Mouse (Mus musculus) kidney, embryonic 16.5 days (tissue): Measurements from ENCODE around the gene Psen2. TPM values are rescaled to one million over a fixed set of nuclear protein-coding genes. Genes with fewer than 3 reads are reported as not detected.

Source experiments
- ATAC-seq: fragments of 200-750 bp; cut with Nextera tagmentation; 2 replicates; pipeline ENCODE4 v1.8.0; 2017; ENCODE audit warnings: moderate TSS enrichment; ENCODE audit not compliant: low FRiP score, low TSS enrichment
- H3K27ac ChIP-seq: fragments of 300-500 bp; sonication (generic); 2 replicates; pipeline ENCODE4 v1.5.1; 2014; ENCODE audit warnings: low read length
- H3K27me3 ChIP-seq: fragments of 300-500 bp; sonication (generic); 2 replicates; pipeline ENCODE4 v1.6.1; 2014; ENCODE audit warnings: low read length, control low read depth, mixed read lengths; ENCODE audit not compliant: insufficient read depth
- H3K36me3 ChIP-seq: fragments of 300-500 bp; sonication (generic); 2 replicates; pipeline ENCODE4 v1.6.1; 2014; ENCODE audit warnings: low read length, control low read depth, mixed read lengths; ENCODE audit not compliant: insufficient read depth
- H3K4me1 ChIP-seq: fragments of 300-500 bp; sonication (generic); 2 replicates; pipeline ENCODE4 v1.6.1; 2014; ENCODE audit warnings: low read length, control low read depth, mixed read lengths; ENCODE audit not compliant: insufficient read depth
- H3K4me2 ChIP-seq: fragments of 300-500 bp; sonication (generic); replicated peaks from 2 replicates; pipeline ENCODE4 v1.6.1; 2014; ENCODE audit warnings: low read depth, low read length
- H3K4me3 ChIP-seq: fragments of 300-500 bp; sonication (generic); 2 replicates; pipeline ENCODE4 v1.5.1; 2014; ENCODE audit warnings: mild to moderate bottlenecking, low read length
- H3K9ac ChIP-seq: fragments of 300-500 bp; sonication (generic); replicated peaks from 2 replicates; pipeline ENCODE4 v1.6.1; 2014; ENCODE audit warnings: low read length
- H3K9me3 ChIP-seq: fragments of 300-500 bp; sonication (generic); 2 replicates; pipeline ENCODE4 v1.6.1; 2016; ENCODE audit warnings: low read length, control low read depth
- WGBS: fragments of 180-500 bp; shearing (Covaris S2); extraction: QIAGEN DNeasy Blood & Tissue Kit; methylation state at CpG from one replicate; pipeline ENCODE4 v1.1.7; 2014; 5-methylcytosine and 5-hydroxymethylcytosine counted together
- polyA plus RNA-seq: library from polyadenylated mRNA; unstranded; fragments of >200 nt; fragmentation: Nextera tagmentation; extraction: Ambion mirVana; gene quantifications from 2 replicates; pipeline ENCODE4 v1.2.1, GENCODE M21; 2015

Psen2 gene
- polyA plus RNA-seq, 1 experiment from 2014 or later: 24.5 TPM

- WGBS: 76% methylated on average over 7 of the region's 7 CpGs
- peaks cover 14% of the 10 kb centered on the region; the same call in 1 of the 2 replicates for H3K4me1 ChIP-seq
- no peak for ATAC-seq
Observed at GRCm38 (mm10) chr1:180229906-180230305, 33.3 kb downstream of the Psen2 start.

GRCm38 (mm10) chr1:180228854-180229253, 34.4 kb downstream of the Psen2 start:
- H3K9me3 ChIP-seq: no peaks in the 10 kb centered on the region; the same call in 1 of the 2 replicates
- 84% methylated on average over 12 of the region's 12 CpGs for WGBS
- ATAC-seq: no peak

More at GRCm38 (mm10) chr1:180229906-180230305, 33.3 kb downstream of the Psen2 start:
- Histone ChIP-seq H3K9ac (no peak overlapping the region), H3K4me2 (no peak overlapping the region), H3K4me3 (no peak overlapping the region), H3K9me3 (no peaks in the 10 kb centered on the region; the same call in 1 of the 2 replicates), H3K27ac (no peak overlapping the region), H3K27me3 (no peaks in the 10 kb centered on the region), H3K36me3 (no peaks in the 10 kb centered on the region)

GRCm38 (mm10) chr1:180226766-180227165, 36.5 kb downstream of the Psen2 start:
- H3K4me3 ChIP-seq: peak overlapping the region; percentile 48; the same call in 1 of the 2 replicates
- H3K9me3 ChIP-seq: no peaks in the 10 kb centered on the region; the same call in 1 of the 2 replicates
- no peaks in the 10 kb centered on the region for H3K27me3 ChIP-seq
- ATAC-seq: no peak
- peak overlapping the region; percentile 66 for H3K27ac ChIP-seq
- H3K9ac ChIP-seq: no peak overlapping the region
- H3K36me3 ChIP-seq: no peaks in the 10 kb centered on the region
- WGBS: 75% methylated on average over 3 of the region's 3 CpGs
- H3K4me1 ChIP-seq: peaks cover 12% of the 10 kb centered on the region; the same call in 1 of the 2 replicates
- H3K4me2 ChIP-seq: peak overlapping the region; percentile 67

More at GRCm38 (mm10) chr1:180228854-180229253, 34.4 kb downstream of the Psen2 start:
- no peak overlapping the region for H3K9ac ChIP-seq
- H3K36me3 ChIP-seq: no peaks in the 10 kb centered on the region
- H3K27me3 ChIP-seq: no peaks in the 10 kb centered on the region
- H3K27ac ChIP-seq: no peak overlapping the region
- H3K4me2 ChIP-seq: no peak overlapping the region
- no peak overlapping the region for H3K4me3 ChIP-seq
- H3K4me1 ChIP-seq: peaks cover 14% of the 10 kb centered on the region; the same call in 1 of the 2 replicates

GRCm38 (mm10) chr1:180226221-180226713, 37.0 kb downstream of the Psen2 start:
- Histone ChIP-seq H3K9ac (peak overlapping the region; percentile 62), H3K9me3 (no peaks in the 10 kb centered on the region; the same call in 1 of the 2 replicates), H3K4me3 (peak overlapping the region; percentile 48), H3K4me2 (peak overlapping the region; percentile 67), H3K4me1 (peaks cover 12% of the 10 kb centered on the region; the same call in 1 of the 2 replicates), H3K36me3 (no peaks in the 10 kb centered on the region), H3K27ac (peak overlapping the region; percentile 66), H3K27me3 (no peaks in the 10 kb centered on the region)
- WGBS: 8% methylated on average over 12 of the region's 12 CpGs
- peak; percentile 68 for ATAC-seq

GRCm38 (mm10) chr1:180225500-180226220, 37.6 kb downstream of the Psen2 start:
- H3K9ac ChIP-seq: peak overlapping the region; percentile 62
- 15% methylated on average over 21 of the region's 21 CpGs for WGBS
- peak overlapping the region; percentile 66 for H3K27ac ChIP-seq
- H3K27me3 ChIP-seq: no peaks in the 10 kb centered on the region
- peak; percentile 89 for ATAC-seq
- H3K4me1 ChIP-seq: peaks cover 12% of the 10 kb centered on the region; the same call in 1 of the 2 replicates
- peak overlapping the region; percentile 48 for H3K4me3 ChIP-seq
- no peaks in the 10 kb centered on the region; the same call in 1 of the 2 replicates for H3K9me3 ChIP-seq
- H3K4me2 ChIP-seq: peak overlapping the region; percentile 67
- no peaks in the 10 kb centered on the region for H3K36me3 ChIP-seq

- H3K9me3 ChIP-seq: no peaks in the 10 kb centered on the region
- no peak overlapping the region for H3K27ac ChIP-seq
- WGBS: 95% methylated on average over 1 of the region's 1 CpGs
- peaks cover 12% of the 10 kb centered on the region; the same call in 1 of the 2 replicates for H3K4me1 ChIP-seq
- ATAC-seq: no peak
- H3K4me2 ChIP-seq: no peak overlapping the region
- no peaks in the 10 kb centered on the region for H3K36me3 ChIP-seq
- H3K4me3 ChIP-seq: no peak overlapping the region
- no peaks in the 10 kb centered on the region for H3K27me3 ChIP-seq
- H3K9ac ChIP-seq: no peak overlapping the region
Observed at GRCm38 (mm10) chr1:180222007-180222406, 41.2 kb downstream of the Psen2 start.

- Histone ChIP-seq H3K9ac (no peak overlapping the region), H3K27me3 (no peaks in the 10 kb centered on the region), H3K9me3 (no peaks in the 10 kb centered on the region), H3K36me3 (no peaks in the 10 kb centered on the region), H3K4me2 (no peak overlapping the region), H3K4me3 (no peak overlapping the region), H3K27ac (no peak overlapping the region), H3K4me1 (0 out of 2 replicates have a peak, but pooled peaks cover 6% of the 10 kb centered on the region)
- 72% methylated on average over 19 of the region's 19 CpGs for WGBS
- ATAC-seq: no peak
Observed at GRCm38 (mm10) chr1:180220791-180221542, 42.3 kb downstream of the Psen2 start.

- no peaks in the 10 kb centered on the region for H3K27me3 ChIP-seq
- H3K27ac ChIP-seq: no peak overlapping the region
- no peak overlapping the region for H3K4me2 ChIP-seq
- H3K9me3 ChIP-seq: no peaks in the 10 kb centered on the region
- no peak overlapping the region for H3K9ac ChIP-seq
- WGBS: 49% methylated on average over 5 of the region's 5 CpGs
- no peaks in the 10 kb centered on the region for H3K4me1 ChIP-seq
- ATAC-seq: no peak; the same call in 1 of the 2 replicates
- no peak overlapping the region for H3K4me3 ChIP-seq
- H3K36me3 ChIP-seq: no peaks in the 10 kb centered on the region
Observed at GRCm38 (mm10) chr1:180216541-180217276, 46.5 kb downstream of the Psen2 start.

- no peak overlapping the region for H3K27ac ChIP-seq
- H3K27me3 ChIP-seq: no peaks in the 10 kb centered on the region
- ATAC-seq: peak; percentile 86
- H3K9ac ChIP-seq: no peak overlapping the region
- H3K4me2 ChIP-seq: no peak overlapping the region
- no peaks in the 10 kb centered on the region for H3K36me3 ChIP-seq
- WGBS: 17% methylated on average over 4 of the region's 4 CpGs
- H3K4me1 ChIP-seq: no peaks in the 10 kb centered on the region
- no peak overlapping the region for H3K4me3 ChIP-seq
- H3K9me3 ChIP-seq: no peaks in the 10 kb centered on the region
Observed at GRCm38 (mm10) chr1:180215044-180215443, 48.2 kb downstream of the Psen2 start.
